Mouse (Mus musculus) right cerebral cortex, postnatal 36 days (tissue): ENCODE measurements around the gene Hap1.

Source experiments
- DNase-seq, 2 experiments: peaks; one replicate each; pipeline ENCODE4 v3.0.0; 2022; ENCODE audit warnings: low spot score in 2 of 2, mixed read lengths in 1 of 2

Gene Hap1

DNA sequence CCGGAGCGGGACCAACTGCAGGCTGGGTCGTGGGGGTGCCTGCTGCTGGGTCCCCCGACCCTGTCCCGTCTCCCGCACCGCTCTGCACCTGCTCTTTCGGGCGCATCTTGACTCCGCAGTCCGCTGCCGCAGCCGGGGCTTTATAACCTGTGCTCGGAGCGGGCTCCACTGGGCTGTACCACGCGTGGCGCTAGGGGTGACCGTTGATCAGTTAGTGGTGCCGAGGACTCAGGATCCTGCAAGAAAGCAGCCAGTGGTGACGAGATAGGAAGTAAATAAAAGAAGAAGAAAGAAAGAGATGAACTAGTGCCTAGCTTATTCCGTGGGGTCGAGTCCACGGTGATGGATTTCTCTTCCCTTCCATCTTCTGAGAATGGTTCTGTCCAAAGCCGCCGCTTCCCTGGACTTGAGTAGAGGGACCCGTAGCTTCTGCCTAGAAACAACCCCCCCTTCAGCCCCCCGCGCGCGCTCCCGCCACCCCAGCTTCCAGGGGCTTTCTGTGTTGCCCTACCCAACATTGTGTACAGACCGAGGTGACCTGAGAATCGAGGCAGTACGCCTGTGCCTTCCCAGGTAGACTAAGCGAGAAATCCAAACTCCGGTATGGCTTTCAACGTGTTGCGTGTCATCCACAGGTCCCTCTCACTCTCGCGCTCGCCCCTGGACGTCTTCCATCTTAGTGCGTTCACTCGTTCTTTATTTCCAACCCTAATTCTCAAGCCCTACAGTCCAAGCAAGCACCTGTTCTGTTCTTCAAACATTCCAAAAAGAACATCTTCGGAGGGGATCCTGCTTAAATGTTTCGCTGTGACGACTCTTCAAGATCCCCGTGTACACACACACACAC, at the start of gene Hap1:
Gene Hap1 (minus strand): TSS at position 157 of the 847 bp plus-strand sequence.
- DNase-seq = peak in 1 of 2 experiments; percentile 60

DNA sequence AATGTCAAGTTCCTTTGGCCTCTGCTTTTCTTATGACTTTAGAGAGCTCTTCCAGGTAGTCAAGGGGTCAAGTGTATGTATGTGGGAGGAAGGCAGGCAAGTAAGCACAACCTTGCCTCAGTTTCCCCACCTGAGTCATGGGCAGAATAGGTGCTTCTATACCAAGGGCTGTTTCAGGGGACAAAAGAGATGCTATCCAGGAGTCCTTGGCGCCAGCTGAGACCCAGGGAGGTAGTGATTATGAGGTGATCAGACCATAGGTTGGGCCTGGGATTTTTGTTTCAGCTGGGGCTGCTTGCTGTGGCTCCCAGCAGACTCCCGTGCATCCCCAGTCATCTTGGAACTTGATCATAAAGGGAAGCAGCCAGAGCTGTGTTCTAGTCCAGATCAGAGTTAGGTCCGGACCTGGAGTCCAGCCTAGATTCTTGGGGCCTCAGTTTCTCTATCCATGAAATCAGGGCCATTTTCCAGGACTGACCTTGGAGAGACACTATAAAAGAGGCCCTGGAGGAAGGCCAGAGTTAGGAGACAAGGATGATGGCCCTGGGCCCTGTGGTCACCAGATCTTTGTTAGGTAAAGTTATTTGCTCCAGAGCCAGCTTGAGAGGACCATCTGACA, 48.6 kb upstream of the Hap1 start:
- no peak for DNase-seq

DNA sequence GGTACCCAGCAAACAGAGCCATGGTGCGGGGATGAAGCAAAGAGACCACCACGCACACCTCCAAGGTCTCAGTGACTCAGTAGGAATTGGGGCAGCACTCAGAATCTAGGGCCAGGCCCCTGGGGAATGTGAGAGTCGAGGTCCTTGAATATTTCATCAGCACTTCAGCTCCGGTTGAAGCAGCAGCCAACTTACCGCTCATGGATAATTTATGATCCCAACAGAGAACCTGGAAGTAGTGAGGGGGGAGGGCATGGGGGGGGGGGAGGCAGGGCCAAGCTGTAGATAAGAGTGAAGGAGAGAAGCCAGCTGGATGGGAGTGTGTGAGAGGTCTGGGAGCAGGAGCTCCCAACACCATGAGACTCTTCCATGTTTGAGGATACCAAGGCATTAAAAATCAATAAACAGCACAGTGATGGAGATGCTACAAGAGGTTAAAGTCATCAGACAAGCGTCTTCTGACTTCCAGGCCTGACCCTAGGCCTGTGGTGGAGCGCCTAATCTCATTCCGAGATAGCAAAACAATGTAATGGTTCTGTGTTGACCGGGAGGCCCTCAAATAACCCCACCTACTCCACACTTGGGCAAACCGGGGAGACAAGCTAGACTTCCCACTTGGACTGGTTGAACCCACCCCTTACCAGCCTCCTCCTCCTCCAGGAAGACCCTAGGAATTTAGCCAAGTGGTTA, 47.7 kb upstream of the Hap1 start:
- DNase-seq = no peak

DNA sequence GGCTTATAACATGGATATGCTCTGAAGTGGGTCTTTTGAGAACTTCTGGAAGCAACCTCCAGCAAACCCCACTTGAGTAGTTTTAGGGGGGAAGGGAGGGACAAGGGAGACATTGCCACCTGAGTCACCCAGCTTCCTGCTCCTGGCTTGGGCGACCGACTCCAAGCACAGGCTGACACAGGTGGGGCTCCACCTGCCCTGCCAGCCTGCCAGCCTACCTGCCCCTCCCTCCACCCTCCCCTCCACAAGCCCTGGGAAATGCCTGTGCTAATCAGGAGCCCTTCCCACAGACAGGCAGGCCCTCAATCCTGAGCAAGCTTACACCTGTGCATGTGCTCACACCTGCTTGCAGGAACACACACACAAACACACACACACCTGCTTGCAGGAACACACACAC, 46.8 kb upstream of the Hap1 start:
- no peak for DNase-seq

DNA sequence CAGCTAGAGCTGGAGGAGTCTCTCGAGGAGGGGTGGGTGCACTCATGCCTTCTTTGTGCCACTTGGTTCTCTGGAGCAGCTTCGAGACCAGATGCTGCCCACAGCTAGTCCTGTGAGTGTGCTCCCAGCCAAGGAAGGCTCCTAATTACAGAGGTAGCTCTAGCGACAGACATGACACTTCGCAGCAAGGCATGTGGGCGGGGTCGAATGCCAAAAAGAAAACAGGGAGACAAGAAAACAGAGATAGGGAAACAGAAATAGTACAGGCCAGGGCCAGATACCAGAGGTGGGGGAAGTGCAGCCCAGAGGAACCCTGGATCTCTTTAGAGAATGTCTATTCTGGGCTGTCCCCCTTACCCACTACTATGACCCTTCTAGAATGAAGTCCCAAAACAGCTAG, 46.3 kb upstream of the Hap1 start:
- DNase-seq = no peak

DNA sequence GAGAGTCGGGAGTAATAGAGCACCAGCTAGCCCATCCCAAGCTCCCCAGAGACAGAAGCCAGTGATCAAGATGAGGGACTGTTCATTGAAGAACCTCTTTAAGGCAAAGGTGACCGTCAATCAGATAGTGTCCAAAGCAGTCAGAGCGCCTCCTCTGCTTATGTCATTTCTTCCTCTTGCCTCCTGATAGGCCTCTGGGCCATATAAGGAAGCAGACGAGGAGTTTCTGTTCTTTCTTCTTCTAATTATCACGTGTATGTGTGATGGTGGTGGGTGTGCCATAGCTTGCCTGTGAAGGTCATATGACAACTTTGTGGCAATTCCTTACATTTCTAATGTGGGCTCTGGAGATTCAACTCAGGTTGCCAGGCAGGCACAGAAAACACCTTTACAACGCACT, 44.9 kb upstream of the Hap1 start:
- no peak for DNase-seq

DNA sequence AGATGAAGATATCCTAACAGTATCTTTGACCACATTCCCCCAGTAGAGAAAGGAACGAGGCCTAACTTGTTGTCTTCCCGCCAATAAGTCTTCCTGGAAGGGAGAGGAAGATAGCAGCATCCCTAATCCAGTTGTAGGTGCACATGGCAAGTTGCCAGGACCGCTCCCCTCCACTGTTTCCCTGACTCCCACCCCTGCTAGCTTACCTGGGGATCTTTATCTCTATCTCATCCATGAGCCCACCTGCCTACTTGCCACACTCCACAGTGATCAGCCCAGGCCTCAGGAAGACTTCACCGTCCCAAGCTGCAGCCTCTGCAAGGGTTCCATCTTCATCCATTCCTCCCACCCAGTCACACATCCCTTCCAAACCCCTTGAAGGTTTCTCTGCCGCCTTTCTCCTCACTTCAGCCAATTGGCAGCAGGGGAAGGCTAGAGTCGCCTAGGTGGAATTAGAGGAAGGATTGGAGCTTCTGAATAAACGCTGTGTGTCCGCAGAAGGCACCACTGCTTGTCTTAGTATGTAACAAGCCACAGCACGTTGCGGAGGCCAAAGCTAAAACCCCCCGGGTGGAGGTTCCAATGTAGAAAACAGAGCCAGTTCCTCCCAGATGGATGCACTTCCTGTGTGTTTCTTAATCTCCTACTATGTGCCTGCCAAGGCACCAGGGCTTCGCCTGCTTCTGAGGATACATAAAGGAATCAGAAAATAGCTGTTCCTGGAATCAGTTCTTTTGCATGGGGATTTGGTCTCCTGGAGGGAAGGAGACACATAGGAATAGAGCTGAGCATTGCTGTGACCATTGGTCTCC, 44.0 kb upstream of the Hap1 start:
- no peak for DNase-seq

DNA sequence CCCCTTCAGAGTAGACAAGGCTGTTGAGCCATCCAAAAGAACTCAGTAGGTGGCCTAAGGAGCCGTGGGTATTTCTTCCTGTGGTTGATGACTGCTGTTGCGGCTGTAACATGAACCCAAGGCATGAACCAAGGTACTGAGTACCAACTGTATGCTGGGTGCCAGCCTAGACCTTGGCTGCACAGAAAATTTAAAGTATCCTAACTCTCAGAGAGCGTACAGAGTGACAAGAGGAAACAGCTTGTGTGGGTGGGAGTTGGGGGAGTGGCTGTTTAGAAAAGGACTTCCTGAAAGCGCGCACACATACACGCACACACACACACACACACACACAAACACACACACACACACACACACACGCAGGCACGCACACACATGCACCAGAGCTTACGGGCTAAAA, 43.4 kb upstream of the Hap1 start:
- no peak for DNase-seq

DNA sequence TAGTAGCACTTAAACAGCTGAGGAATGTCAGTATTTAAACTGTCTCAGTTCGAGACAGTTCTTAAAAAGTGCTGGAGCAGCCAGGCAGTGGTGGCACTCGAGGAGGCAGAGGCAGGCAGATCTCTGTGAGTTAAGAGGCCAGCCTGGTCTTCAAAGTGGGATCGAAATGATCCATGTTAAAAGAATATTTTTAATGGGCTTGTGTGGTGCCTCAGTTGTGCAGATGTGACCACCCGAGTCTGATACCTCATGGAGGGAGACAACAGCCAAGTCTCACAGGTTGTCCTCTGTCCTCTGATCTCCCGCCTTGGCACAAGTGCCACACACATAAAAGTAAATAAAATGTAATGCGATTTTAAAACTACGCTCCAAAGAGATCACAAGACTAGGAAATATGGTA, 42.6 kb upstream of the Hap1 start:
- DNase-seq = no peak

DNA sequence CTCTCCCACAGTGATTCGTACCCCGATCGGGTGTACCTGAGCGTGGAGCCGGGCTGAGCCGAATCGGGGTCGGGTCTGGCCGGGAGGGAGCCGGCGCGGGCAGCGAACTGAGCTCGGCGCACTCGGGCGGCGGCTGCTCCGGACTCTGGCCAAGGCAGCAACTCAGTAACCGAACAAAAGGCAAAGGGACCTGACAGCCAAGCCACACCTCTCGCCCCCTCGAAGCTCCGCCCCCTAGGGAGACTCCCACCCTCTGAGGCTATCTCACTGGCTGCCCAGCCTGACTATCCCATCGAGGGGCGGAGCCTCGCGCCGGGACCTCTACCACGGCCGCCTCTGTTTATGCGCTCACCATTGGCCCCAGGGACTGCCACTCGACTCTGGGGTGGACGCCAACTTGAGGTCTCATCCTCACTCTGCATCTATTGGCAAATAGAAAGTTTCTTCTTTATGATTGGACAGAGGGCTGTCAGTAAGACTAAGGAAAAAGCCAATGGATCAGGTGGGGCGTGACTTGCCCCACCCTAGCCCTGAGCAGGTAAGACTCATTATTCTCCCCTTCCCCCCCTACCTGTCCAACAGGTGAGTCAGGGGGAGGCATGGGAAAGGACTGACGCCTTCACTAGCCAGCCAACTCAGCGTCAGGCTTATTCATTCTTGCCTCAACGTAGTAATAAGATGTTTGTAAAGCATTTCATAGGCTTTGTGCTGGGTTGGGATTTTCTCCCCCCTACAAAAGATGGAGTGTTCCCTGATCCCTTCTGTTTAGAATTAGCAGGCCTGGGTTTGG, 41.9 kb upstream of the Hap1 start, which contains the start of gene Jup:
Gene Jup (minus strand): TSS at position 164 of the 790 bp plus-strand sequence.
- DNase-seq = peak; percentile 100

DNA sequence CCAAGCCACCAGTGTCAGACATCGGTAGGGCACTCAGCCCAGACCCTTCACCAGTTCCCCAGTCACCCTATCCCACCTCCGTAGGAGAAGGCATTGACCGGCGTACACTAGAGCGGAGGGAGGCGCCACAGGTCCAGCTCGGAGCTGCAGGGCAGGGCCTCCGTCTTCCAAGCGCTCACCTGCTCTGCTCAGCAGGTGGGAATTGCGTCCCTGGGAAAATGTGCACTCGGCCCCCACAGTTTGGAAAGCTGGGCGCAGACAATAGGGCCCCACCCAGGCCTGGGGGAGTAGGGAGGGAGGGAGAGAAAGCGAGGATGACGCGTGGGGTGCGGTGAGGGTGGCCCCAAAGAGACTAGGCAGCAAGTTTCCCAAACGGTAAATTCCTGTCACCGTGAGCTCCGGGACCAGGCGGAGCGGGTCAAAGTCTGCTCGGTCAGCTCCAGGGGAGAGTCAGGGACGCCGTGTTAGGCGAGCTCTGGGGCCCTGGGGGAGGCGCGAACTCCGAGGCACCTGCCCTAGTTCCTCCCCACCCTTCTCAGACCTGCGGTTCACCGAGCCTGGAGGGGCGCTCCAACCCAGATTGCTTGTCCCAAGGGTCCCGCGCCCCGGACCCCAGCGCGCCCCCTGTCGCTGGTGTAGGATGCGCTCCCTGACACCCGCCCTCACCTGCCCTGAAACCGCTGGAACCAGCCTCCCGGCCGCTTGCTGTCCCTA, 41.1 kb upstream of the Hap1 start:
- peak in 1 of 2 experiments; percentile 14 for DNase-seq

DNA sequence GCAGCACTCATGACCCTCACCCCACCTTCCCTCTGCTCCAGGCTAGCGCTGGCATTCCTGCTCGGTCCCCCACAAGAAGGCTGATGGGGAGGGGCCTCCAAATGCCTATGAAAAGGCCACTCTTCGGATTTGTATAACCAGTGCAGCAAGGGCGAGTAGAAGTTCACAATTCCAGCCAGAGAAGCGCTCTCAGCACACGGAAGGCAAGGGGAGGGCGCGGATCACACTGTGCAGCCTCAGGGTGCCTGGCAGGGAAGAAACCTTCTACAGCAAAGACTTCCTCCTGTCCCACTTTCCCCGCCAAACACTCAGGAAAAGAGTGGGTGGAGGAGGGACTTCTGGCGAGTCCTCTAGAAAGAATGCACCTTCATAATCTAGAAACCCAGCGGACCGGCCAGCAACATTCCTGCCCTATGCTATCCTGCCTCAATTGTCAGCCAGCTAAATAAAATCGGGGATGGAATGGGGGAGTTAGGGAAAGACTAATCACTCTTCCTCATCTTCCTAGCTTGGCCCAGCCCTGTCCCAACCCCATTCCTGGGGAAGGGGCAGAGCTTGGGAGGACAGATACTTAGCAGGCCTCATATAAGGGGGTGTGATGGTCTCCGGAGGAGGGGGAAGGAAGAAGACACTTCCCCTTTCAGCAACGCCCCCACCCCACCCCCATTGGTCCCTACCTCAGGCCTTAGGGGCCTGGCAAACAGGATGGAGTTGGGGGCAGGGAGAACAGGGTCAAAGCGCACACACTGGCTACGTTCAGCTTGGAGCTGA, 40.1 kb upstream of the Hap1 start:
- peak in 1 of 2 experiments; percentile 38 for DNase-seq

DNA sequence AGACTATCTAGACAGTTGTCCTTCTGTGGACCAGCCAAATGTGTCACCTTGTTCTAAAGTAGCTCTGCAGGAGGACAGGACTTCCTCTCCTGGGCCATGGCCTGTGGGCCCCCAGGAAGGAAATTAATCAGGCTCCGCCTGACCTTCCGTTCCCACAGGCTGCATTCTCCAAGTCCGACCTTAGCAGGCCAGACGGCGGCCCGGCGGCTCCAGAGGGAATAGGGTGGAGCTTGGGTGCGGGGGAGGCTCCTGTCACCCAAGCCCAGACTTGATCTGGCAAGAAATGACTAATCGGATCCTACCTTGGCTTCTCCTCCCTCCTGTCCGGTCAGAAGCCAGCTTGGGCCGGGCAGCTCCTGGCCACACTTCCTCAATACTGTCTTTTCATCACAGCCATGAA, 39.3 kb upstream of the Hap1 start:
- DNase-seq = no peak

DNA sequence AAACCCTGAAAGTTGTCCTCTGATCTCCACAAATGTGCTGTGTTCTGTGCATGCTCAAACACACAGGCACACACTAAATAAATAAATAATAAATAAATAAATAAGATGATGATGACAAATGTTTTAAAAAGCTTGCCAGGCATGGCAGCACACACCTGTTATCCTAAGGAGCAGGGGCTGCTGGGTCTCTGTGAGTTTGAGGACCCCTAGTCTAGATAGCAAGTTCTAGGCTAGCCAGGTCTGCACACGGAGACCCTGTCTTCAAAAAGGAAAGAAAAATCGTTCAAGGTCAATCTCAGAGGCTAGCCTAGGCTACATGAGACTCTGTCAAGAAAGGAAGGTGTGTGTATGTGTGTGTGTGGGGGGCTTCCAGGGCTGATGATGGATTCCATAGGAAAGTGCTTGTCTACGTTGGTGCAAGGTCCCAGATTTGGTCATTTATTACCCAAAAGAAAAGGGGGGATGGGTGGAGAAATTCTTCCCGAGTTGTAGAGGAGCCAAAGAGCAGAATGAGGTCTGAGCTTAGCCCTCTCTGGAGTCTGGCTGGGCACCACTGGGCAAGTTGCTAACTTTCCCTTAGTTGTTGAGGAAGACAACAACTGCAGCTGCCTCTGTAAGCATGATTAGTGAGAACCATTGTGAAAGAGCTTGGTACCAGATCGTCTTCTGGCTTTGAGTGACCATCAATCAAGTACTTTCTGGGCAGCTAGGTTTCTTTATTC, 38.6 kb upstream of the Hap1 start:
- no peak for DNase-seq

DNA sequence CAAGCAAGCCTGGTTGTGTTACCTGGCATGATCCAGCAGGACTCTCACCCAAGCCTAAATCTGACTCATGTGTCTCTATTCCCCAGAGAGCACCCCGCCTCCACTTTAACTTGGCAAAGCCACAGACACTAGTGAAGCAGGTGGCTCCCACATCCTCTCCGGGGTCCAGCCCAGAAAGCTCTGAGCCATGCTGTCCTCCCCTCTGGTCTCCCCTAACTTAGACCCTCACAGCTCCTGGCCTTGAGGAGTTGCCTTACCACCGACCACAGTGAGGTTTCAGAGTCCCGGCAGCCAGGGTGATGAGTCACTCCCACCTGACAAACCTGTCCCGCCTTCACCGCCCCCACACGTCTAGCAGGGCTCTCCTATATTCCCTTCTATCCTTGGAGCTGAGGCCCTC, 37.8 kb upstream of the Hap1 start:
- no peak for DNase-seq

DNA sequence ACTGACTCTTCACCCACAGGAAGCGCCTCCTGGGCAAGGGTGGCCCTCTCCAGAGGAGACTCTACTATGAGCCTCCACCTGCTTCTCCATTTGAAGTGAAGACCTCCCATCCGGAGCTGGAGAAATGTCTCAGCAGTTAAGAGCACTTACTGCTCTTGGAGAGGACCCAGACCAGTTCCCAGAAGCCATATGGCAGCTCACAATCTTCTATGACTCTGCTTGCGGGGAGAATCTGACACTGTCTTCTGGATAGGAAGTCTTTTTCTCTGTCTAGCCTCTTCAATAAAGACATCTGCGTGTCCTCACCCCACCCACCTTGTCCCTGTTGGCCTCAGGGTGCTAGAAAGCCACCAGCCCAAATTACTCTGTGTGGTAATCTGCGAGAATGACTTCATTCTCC, 37.0 kb upstream of the Hap1 start:
- DNase-seq = no peak

DNA sequence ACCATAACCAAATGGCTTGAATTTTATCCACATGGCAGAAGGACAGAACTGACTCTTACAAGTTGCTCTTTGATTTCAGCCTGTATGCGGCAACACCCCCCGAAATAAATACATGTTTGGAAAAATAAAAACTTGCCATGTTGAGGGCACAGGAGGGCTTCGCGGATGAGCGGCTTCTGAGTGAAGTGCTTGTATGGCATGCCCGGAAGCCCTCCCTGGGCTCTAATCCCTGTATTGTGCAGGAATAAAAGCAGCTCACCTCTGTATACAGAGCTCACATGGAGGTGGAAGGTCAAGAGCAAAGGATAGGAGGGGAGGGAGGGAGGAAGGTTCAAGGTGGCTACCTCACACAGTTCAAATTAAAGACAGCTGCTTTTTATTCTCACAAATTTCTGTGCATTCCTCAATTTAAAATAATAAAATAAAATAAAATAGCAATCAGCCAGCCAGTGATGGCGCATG, 36.0 kb upstream of the Hap1 start:
- DNase-seq = no peak

DNA sequence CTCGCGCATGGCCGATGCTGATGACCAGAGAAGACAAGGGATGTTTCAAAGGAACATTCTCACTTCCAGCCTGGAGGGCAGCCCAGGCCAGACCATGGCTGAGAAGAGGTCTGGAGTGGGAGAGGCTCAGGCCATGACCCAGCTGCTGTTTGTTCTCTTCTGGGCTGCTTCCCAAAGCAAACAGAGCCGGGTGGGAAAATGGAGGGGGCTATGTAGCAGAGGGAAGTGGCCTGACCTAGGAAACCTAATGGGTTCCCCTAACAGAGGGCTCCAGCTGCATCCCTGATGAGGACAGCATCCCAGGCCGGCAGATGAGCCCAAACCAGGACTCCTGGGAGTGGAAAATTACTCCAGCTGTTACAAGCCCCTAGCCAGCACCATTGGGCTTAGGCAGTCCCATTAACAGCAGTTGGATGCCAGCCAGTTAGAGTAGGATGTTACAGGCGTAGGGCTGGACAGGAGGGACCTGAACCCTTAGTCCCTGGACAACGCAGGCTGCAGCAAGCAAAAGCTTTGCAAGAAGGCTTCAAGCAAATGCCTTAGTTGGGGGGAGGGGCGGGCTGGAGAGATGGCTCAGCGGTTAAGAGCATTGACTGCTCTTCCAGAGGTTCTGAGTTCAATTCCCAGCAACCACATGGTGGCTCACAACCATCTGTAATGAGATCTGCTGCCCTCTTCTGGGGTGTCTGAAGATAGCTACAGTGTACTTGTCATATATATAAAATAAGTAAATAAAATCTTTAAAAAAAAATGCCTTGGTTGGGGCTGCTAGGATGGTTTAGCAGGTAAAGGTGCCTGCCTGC, 35.4 kb upstream of the Hap1 start:
- DNase-seq = no peak
